Mouse (Mus musculus) heart, embryonic 10.5 days (tissue): ENCODE data around the gene Tada2a. TPM values are rescaled to one million over a fixed set of nuclear protein-coding genes. Genes with fewer than 3 reads are reported as not detected.

Experiments used
- DNase-seq: peaks from one replicate; pipeline ENCODE4 v3.0.0-alpha.2; 2017; ENCODE audit warnings: low spot score
- H3K27ac ChIP-seq: fragments of 300-500 bp; sonication (generic); 2 replicates; pipeline ENCODE4 v1.5.1; 2016; ENCODE audit warnings: mild to moderate bottlenecking
- H3K27me3 ChIP-seq: fragments of 300-500 bp; sonication (generic); 2 replicates; pipeline ENCODE4 v1.6.1; 2016; ENCODE audit warnings: mild to moderate bottlenecking; ENCODE audit not compliant: poor library complexity, insufficient read depth, severe bottlenecking
- H3K36me3 ChIP-seq: fragments of 300-500 bp; sonication (generic); 2 replicates; pipeline ENCODE4 v1.6.1; 2016; ENCODE audit warnings: mild to moderate bottlenecking, moderate library complexity
- H3K4me1 ChIP-seq: fragments of 300-500 bp; sonication (generic); 2 replicates; pipeline ENCODE4 v1.6.1; 2016; ENCODE audit warnings: mild to moderate bottlenecking
- H3K4me3 ChIP-seq: fragments of 300-500 bp; sonication (generic); 2 replicates; pipeline ENCODE4 v1.5.1; 2016; ENCODE audit warnings: mild to moderate bottlenecking, moderate library complexity
- H3K9me3 ChIP-seq: fragments of 300-500 bp; sonication (generic); 2 replicates; pipeline ENCODE4 v1.6.1; 2016; ENCODE audit warnings: mild to moderate bottlenecking, moderate library complexity
- WGBS: fragments of 180-500 bp; shearing (Covaris S2); methylation state at CpG from one replicate; pipeline ENCODE4 v1.1.7; 2016; 5-methylcytosine and 5-hydroxymethylcytosine counted together
- polyA plus RNA-seq: library from polyadenylated mRNA; unstranded; fragments of >200 nt; fragmentation: Nextera tagmentation; extraction: Ambion mirVana; gene quantifications from 2 replicates; pipeline ENCODE4 v1.2.1, GENCODE M21; 2016

Gene Tada2a
- polyA plus RNA-seq, 1 experiment from 2014 or later: 31.4 TPM

- Histone ChIP-seq H3K27ac (no peak overlapping the region), H3K4me3 (no peak overlapping the region), H3K27me3 (0 out of 2 replicates have a peak, but pooled peaks cover 6% of the 10 kb centered on the region), H3K4me1 (peaks cover 5% of the 10 kb centered on the region; the same call in 1 of the 2 replicates), H3K36me3 (no peaks in the 10 kb centered on the region), H3K9me3 (no peaks in the 10 kb centered on the region)
- 39% methylated on average over 2 of the region's 2 CpGs for WGBS
- DNase-seq: no peak
Observed at GRCm38 (mm10) chr11:84141752-84142151, 12.4 kb upstream of the Tada2a start.

GRCm38 (mm10) chr11:84136453-84136852, 7.1 kb upstream of the Tada2a start:
- Histone ChIP-seq H3K4me1 (peaks cover 5% of the 10 kb centered on the region; the same call in 1 of the 2 replicates), H3K4me3 (no peak overlapping the region), H3K27ac (no peak overlapping the region), H3K36me3 (no peaks in the 10 kb centered on the region), H3K27me3 (no peaks in the 10 kb centered on the region), H3K9me3 (no peaks in the 10 kb centered on the region)
- DNase-seq: no peak
- 83% methylated on average over 3 of the region's 3 CpGs for WGBS

DNA sequence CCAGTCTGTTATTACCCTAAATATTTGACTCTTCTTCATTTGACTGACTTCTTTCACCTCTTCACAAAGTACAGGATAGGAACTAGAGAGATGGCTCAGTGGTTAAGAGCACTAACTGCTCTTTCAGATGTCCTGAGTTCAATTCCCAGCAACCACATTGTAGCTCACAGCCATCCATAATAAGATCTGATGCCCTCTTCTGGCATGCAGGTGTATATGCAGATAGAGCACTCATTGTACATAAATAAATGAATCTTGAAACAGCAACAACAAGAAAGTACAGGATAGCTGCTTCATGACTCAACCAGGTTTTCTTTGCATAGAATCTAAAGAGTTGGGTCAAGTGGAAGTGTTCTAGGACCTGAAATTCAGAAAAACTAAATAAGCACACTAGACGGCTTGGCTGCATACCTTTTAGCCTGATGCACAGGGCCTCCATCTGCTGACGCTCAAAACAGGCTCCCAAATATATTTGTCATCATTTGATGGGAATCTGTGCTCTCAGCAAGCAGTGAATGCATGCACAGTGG, 5.0 kb upstream of the Tada2a start:
- WGBS: 85% methylated on average over 2 of the region's 2 CpGs
- Histone ChIP-seq H3K36me3 (no peaks in the 10 kb centered on the region), H3K9me3 (no peaks in the 10 kb centered on the region), H3K4me1 (peaks cover 12% of the 10 kb centered on the region), H3K4me3 (no peak overlapping the region), H3K27me3 (no peaks in the 10 kb centered on the region), H3K27ac (no peak overlapping the region)
- no peak for DNase-seq

GRCm38 (mm10) chr11:84129799-84130185, 392 bp upstream of the Tada2a start:
- H3K36me3 ChIP-seq: peaks cover 24% of the 10 kb centered on the region
- H3K27ac ChIP-seq: peak overlapping the region; percentile 96
- no peak for DNase-seq
- no peaks in the 10 kb centered on the region for H3K9me3 ChIP-seq
- H3K4me3 ChIP-seq: peak overlapping the region; percentile 91
- WGBS: 7% methylated on average over 11 of the region's 11 CpGs
- H3K27me3 ChIP-seq: no peaks in the 10 kb centered on the region
- peaks cover 10% of the 10 kb centered on the region; the same call in 1 of the 2 replicates for H3K4me1 ChIP-seq

GRCm38 (mm10) chr11:84127977-84128376, 1.4 kb downstream of the Tada2a start:
- Histone ChIP-seq H3K4me3 (no peak overlapping the region), H3K4me1 (peaks cover 10% of the 10 kb centered on the region; the same call in 1 of the 2 replicates), H3K27me3 (no peaks in the 10 kb centered on the region), H3K27ac (no peak overlapping the region), H3K36me3 (peaks cover 36% of the 10 kb centered on the region), H3K9me3 (no peaks in the 10 kb centered on the region)
- DNase-seq: no peak
- WGBS: 85% methylated on average over 4 of the region's 4 CpGs

DNA sequence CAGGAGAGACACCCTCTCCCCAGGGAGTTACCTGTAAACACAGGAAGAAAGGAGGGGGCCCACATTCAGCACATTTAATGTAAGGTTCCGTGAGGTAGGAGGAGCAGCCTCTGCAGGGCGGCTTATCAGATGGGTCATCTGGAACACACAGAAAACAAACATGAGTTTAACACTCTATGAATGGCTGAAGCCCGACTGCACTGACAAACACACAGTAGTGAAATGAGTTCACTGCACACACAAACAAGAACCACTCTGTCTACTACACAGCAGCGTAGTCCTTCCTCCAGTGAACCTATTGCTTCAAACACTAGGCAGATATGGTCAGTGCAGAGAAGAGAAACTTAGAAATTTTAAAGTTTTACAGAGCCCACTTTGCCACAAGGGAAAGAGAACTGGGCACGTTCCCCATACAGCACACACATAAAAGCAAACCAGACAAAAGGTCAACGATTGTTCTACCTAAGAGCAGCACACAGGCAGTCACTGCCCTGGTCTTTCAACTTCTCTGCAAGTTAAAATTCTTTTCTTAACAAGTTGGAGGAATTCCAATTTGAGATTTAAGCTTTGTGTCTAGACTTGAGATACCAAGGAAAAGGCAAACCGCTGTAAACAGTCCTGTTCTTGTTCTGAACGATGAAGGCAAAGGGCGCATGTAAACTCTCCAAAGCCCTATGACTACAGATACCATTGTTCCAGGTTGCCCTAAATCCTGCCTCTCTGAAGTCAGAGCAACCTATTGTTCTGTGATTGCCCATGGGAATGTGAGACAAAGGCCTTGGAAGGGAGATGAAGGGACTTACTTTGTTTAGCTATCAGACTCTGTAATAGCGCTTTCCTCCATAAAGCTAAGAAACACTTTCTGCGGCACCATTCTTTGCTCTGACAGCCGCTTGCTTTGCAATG, 8.1 kb downstream of the Tada2a start:
- Histone ChIP-seq H3K4me3 (no peak overlapping the region), H3K27ac (no peak overlapping the region), H3K27me3 (no peaks in the 10 kb centered on the region), H3K36me3 (peaks cover 89% of the 10 kb centered on the region), H3K4me1 (no peaks in the 10 kb centered on the region), H3K9me3 (no peaks in the 10 kb centered on the region)
- no peak for DNase-seq
- 83% methylated on average over 12 of the region's 12 CpGs for WGBS

DNA sequence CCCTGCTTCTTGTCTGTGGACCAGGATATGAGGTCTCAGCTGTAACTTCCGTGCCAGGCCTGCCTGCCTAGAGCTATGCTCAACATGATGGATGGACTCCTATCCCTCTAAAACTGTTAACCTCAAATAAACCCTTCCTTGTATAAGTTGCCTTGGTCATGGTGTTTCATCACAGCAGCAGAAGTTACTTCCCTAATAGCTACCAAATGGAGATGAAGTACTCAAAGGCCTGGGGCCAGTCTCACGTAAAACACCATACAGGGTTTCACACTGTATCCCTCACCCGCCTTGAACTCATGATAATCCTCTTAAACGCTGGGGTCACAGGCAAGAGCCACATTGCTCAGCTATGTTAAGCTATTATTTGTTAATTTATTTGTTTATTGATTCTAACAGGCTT, 12.0 kb downstream of the Tada2a start:
- 85% methylated on average over 4 of the region's 4 CpGs for WGBS
- Histone ChIP-seq H3K27me3 (no peaks in the 10 kb centered on the region), H3K27ac (no peak overlapping the region), H3K4me1 (no peaks in the 10 kb centered on the region), H3K4me3 (no peak overlapping the region), H3K9me3 (no peaks in the 10 kb centered on the region), H3K36me3 (peaks cover 87% of the 10 kb centered on the region)
- DNase-seq: no peak

GRCm38 (mm10) chr11:84116221-84116620, 13.2 kb downstream of the Tada2a start:
- H3K27ac ChIP-seq: no peak overlapping the region
- H3K4me3 ChIP-seq: no peak overlapping the region
- WGBS: 78% methylated on average over 2 of the region's 2 CpGs
- H3K36me3 ChIP-seq: peaks cover 79% of the 10 kb centered on the region
- H3K4me1 ChIP-seq: no peaks in the 10 kb centered on the region
- DNase-seq: no peak
- H3K27me3 ChIP-seq: no peaks in the 10 kb centered on the region
- H3K9me3 ChIP-seq: no peaks in the 10 kb centered on the region

DNA sequence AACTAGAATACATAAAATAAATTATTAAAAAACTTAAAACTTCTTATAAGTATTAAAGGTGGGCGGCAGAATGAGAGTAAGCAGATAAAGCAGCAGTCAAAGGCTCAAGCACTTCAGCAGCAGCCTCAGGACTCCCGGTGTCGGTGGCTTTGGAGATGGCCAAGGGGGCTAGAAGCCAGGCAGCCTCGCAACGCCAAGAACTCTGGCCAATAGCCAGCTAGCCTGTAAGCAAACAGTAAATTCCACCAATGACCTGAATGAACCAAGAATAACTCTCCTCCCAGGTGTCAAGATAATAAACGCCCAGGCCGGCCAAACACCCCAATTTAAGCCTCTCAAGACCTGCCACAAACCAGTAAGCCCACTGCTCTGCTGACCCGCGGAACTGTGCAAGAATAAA, 13.8 kb downstream of the Tada2a start:
- H3K36me3 ChIP-seq: peaks cover 79% of the 10 kb centered on the region
- no peaks in the 10 kb centered on the region for H3K4me1 ChIP-seq
- no peak overlapping the region for H3K4me3 ChIP-seq
- H3K27ac ChIP-seq: no peak overlapping the region
- H3K9me3 ChIP-seq: no peaks in the 10 kb centered on the region
- no peak for DNase-seq
- 81% methylated on average over 9 of the region's 9 CpGs for WGBS
- H3K27me3 ChIP-seq: no peaks in the 10 kb centered on the region

GRCm38 (mm10) chr11:84113623-84114022, 15.8 kb downstream of the Tada2a start:
- H3K9me3 ChIP-seq: no peaks in the 10 kb centered on the region
- H3K36me3 ChIP-seq: peaks cover 76% of the 10 kb centered on the region
- no peaks in the 10 kb centered on the region for H3K27me3 ChIP-seq
- H3K4me1 ChIP-seq: no peaks in the 10 kb centered on the region
- H3K27ac ChIP-seq: no peak overlapping the region
- 86% methylated on average over 5 of the region's 5 CpGs for WGBS
- no peak for DNase-seq
- no peak overlapping the region for H3K4me3 ChIP-seq

- H3K4me1 ChIP-seq: no peaks in the 10 kb centered on the region
- DNase-seq: no peak
- H3K27ac ChIP-seq: no peak overlapping the region
- peaks cover 85% of the 10 kb centered on the region for H3K36me3 ChIP-seq
- no peak overlapping the region for H3K4me3 ChIP-seq
- no peaks in the 10 kb centered on the region for H3K9me3 ChIP-seq
- H3K27me3 ChIP-seq: no peaks in the 10 kb centered on the region
- WGBS: 60% methylated on average over 2 of the region's 2 CpGs
Observed at GRCm38 (mm10) chr11:84107137-84107536, 22.3 kb downstream of the Tada2a start.

DNA sequence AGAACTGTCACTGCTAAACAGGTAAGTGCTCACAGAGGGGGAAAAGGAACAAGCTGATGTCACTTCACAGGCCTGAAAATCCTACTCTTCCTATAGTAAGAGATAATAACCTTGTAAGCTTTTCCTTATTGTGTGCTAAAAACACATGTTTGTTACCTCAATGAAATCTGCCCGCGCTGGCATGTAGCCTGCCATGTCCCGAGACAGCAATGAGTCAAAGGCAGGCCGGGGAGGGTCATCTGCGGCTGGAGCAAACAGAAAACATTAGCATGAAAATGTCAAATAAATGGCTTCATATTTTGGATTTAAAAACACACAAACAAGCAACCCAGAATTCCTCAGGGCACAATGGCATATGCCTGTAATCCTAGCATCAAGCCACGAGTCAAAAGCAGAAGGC, 25.4 kb downstream of the Tada2a start:
- WGBS: 90% methylated on average over 6 of the region's 6 CpGs

GRCm38 (mm10) chr11:84101182-84101581, 28.2 kb downstream of the Tada2a start:
- Histone ChIP-seq H3K36me3 (peaks cover 87% of the 10 kb centered on the region), H3K27ac (no peak overlapping the region), H3K27me3 (no peaks in the 10 kb centered on the region), H3K9me3 (no peaks in the 10 kb centered on the region), H3K4me3 (no peak overlapping the region), H3K4me1 (no peaks in the 10 kb centered on the region)
- no peak for DNase-seq

More for the DNA sequence above, 25.4 kb downstream of the Tada2a start:
- Histone ChIP-seq H3K9me3 (no peaks in the 10 kb centered on the region), H3K4me3 (no peak overlapping the region), H3K4me1 (no peaks in the 10 kb centered on the region), H3K27ac (no peak overlapping the region), H3K27me3 (no peaks in the 10 kb centered on the region), H3K36me3 (peaks cover 90% of the 10 kb centered on the region)
- no peak for DNase-seq
